Mouse (Mus musculus) lung, embryonic 16.5 days (tissue): ENCODE measurements around the gene Hsf2bp. TPM values are rescaled to one million over a fixed set of nuclear protein-coding genes. Genes with fewer than 3 reads are reported as not detected.

Source experiments
- ATAC-seq: fragments of 200-750 bp; cut with Nextera tagmentation; 2 replicates; pipeline ENCODE4 v1.8.0; 2017; ENCODE audit warnings: low read depth, mild to moderate bottlenecking, moderate library complexity
- H3K27ac ChIP-seq: fragments of 300-500 bp; sonication (generic); 2 replicates; pipeline ENCODE4 v1.5.1; 2014; ENCODE audit warnings: mild to moderate bottlenecking, control low read depth, low read length
- H3K27me3 ChIP-seq: fragments of 300-500 bp; sonication (generic); 2 replicates; pipeline ENCODE4 v1.6.1; 2014; ENCODE audit warnings: low read depth, low read length, mixed read lengths; ENCODE audit not compliant: control insufficient read depth, insufficient read depth
- H3K36me3 ChIP-seq: fragments of 300-500 bp; sonication (generic); 2 replicates; pipeline ENCODE4 v1.6.1; 2014; ENCODE audit warnings: low read length; ENCODE audit not compliant: control insufficient read depth, insufficient read depth
- H3K4me1 ChIP-seq: fragments of 300-500 bp; sonication (generic); replicated peaks from 2 replicates; pipeline ENCODE4 v1.6.1; 2014; ENCODE audit warnings: low read length, mixed read lengths; ENCODE audit not compliant: control insufficient read depth, insufficient read depth
- H3K4me2 ChIP-seq: fragments of 300-500 bp; sonication (generic); 2 replicates; pipeline ENCODE4 v1.6.1; 2014; ENCODE audit warnings: low read depth, low read length, control low read depth
- H3K4me3 ChIP-seq: fragments of 300-500 bp; sonication (generic); 2 replicates; pipeline ENCODE4 v1.5.1; 2014; ENCODE audit warnings: mild to moderate bottlenecking, low read length, control low read depth
- H3K9ac ChIP-seq: fragments of 300-500 bp; sonication (generic); 2 replicates; pipeline ENCODE4 v1.6.1; 2014; ENCODE audit warnings: low read length, control low read depth
- H3K9me3 ChIP-seq: fragments of 300-500 bp; sonication (generic); 2 replicates; pipeline ENCODE4 v1.6.1; 2016; ENCODE audit warnings: low read length; ENCODE audit not compliant: control insufficient read depth
- WGBS: fragments of 180-500 bp; shearing (Covaris S2); extraction: QIAGEN DNeasy Blood & Tissue Kit; methylation state at CpG from one replicate; pipeline ENCODE4 v1.1.7; 2014; 5-methylcytosine and 5-hydroxymethylcytosine counted together
- polyA plus RNA-seq: library from polyadenylated mRNA; unstranded; fragments of >200 nt; fragmentation: Nextera tagmentation; extraction: Ambion mirVana; gene quantifications from 2 replicates; pipeline ENCODE4 v1.2.1, GENCODE M21; 2015

Gene Hsf2bp
- polyA plus RNA-seq, 1 experiment from 2014 or later = 0.57 TPM

DNA sequence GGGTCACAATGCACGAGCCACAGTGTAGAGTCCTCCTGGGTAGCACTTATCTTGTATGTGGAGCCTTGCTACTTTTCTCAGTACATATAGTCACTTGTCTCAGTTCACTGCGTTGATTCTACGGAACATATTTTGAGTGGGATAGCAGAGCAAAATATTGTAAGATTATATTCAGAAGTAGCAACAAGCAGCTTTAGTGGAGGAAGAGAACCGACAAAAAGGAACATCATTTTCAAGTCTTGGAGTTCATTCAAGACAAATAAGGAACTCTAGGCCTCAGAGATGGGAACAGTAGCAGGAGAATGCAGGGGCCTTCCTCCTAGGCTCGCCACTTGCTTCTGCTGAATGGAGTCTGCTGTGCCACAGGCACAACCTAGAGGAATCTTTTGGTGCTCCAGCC, 10.4 kb upstream of the Hsf2bp start:
- WGBS = 82% methylated on average over 5 of the region's 5 CpGs
- Histone ChIP-seq H3K9ac (no peak overlapping the region), H3K36me3 (peaks cover 12% of the 10 kb centered on the region), H3K4me1 (no peaks in the 10 kb centered on the region), H3K27ac (no peak overlapping the region), H3K9me3 (no peaks in the 10 kb centered on the region), H3K4me3 (no peak overlapping the region), H3K27me3 (no peaks in the 10 kb centered on the region), H3K4me2 (no peak overlapping the region)
- no peak for ATAC-seq

DNA sequence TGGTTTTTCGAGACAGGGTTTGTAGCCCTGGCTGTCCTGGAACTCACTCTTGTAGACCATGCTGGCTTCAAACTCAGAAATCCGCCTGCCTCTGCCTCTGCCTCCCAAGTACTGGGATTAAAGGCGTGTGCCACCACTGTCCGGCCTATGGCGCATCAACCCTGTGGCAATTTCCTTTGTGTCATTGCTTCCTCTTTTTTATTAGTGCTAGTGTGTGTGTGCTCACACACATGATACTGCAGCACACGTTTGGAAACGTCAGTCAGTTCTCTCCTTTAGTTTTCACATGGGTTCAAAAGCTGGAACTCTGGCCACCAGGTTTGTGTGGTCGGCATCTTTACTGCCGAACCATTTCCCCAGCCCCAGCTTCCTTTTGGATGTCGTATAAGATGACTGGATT, 4.1 kb upstream of the Hsf2bp start:
- Histone ChIP-seq H3K27me3 (no peaks in the 10 kb centered on the region), H3K4me3 (no peak overlapping the region), H3K9ac (no peak overlapping the region), H3K4me2 (no peak overlapping the region), H3K4me1 (peaks cover 17% of the 10 kb centered on the region), H3K36me3 (no peaks in the 10 kb centered on the region), H3K27ac (no peak overlapping the region), H3K9me3 (no peaks in the 10 kb centered on the region)
- 82% methylated on average over 10 of the region's 10 CpGs for WGBS
- ATAC-seq = no peak

DNA sequence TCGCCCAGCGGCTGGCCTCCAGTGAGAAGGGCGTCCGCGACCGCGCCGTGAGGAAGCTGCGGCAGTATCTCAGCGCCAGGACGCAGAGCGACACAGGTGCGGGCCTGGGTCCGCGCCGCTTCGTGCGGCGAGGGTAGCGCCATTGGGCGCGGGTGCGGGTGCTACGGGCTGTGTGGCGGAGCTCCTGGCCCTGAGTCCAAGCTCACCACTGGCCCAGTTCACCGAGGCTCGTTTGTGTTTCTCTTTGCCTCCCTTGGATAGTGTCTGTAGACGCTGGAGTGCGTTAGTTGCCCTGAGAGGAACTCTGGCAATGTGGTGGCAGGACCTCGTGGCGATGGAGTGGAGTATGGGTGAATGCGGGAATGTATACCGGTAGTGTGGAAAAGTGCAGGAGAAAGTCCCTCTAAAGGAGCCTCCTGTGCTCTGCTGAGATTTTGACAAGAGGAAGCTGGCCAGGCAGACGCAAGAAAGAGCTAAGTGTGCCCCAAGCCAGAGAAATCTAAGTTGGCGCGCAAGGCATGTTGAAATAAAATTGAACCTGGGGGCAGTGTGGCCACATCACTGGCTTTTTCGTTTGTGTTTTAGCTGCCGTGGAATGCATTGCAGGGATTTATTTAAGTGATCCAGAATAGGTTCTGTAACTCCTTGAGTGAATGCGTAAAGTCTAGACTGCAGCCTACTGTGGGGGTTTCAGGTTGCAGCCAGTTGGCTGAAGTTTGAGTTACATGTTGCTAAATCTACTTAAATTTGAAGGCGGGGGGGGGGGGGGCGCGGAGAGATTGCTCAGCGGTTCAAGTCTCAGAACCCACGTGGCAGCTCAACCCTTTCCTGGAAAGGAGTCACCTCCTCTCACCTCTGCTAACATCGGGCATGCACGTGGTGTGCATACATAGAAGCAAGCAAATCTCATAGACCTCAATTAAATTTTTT, 625 bp upstream of the Hsf2bp start:
- Histone ChIP-seq H3K4me3 (peak overlapping the region; percentile 87), H3K9ac (peak overlapping the region; percentile 86), H3K9me3 (no peaks in the 10 kb centered on the region), H3K4me2 (peak overlapping the region; percentile 85), H3K36me3 (no peaks in the 10 kb centered on the region), H3K27ac (peak overlapping the region; percentile 76), H3K27me3 (no peaks in the 10 kb centered on the region), H3K4me1 (peaks cover 17% of the 10 kb centered on the region)
- under 1% methylated on average over 45 of the region's 46 CpGs for WGBS
- peak; percentile 50 for ATAC-seq

DNA sequence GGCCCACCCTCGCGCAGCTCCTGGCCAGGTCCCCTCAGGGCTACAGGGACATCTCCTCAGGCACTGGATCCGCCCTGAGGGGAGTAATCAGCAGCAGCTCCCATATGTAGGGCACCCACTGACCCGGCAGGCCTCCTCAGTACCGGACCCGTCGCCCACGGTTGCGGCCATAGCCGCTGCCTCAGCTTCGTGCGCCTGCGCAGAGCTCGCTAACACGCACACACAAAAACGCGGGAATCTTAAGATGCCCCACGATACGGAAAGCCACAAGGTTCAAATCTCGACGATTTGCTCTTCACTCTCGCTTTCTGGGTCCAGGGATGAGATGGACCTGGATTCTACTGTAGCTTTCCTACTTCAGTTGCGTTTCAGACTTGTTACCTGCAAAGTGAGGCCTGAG, 1.8 kb downstream of the Hsf2bp start:
- Histone ChIP-seq H3K9me3 (no peaks in the 10 kb centered on the region), H3K4me2 (no peak overlapping the region), H3K27me3 (no peaks in the 10 kb centered on the region), H3K4me3 (no peak overlapping the region), H3K9ac (no peak overlapping the region), H3K4me1 (peaks cover 17% of the 10 kb centered on the region), H3K36me3 (no peaks in the 10 kb centered on the region), H3K27ac (no peak overlapping the region)
- no peak for ATAC-seq
- 87% methylated on average over 23 of the region's 23 CpGs for WGBS

DNA sequence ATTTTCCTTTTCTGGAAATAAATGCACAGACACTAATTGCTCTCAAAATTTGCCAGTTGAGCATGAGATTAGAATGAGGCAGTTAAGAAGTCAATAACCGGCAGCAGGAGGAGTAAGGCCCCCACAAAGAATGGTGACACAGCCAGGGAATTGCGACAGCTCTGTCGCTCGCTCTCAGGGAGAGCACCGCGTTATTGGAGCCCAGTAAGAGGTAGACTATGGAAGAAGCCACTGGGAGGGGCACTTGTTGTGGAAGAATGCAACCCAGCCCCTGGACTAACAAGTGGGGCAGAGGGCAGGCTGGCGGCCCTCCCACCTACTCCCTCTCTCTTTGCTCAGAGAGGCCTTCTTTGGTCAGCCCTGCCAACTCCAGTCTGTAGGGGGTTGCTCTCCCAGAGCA, 4.5 kb downstream of the Hsf2bp start:
- H3K4me1 ChIP-seq = peaks cover 4% of the 10 kb centered on the region
- ATAC-seq = no peak
- no peak overlapping the region for H3K4me3 ChIP-seq
- H3K9ac ChIP-seq = no peak overlapping the region
- H3K4me2 ChIP-seq = no peak overlapping the region
- 54% methylated on average over 7 of the region's 7 CpGs for WGBS
- H3K36me3 ChIP-seq = no peaks in the 10 kb centered on the region
- no peaks in the 10 kb centered on the region for H3K27me3 ChIP-seq
- no peaks in the 10 kb centered on the region for H3K9me3 ChIP-seq
- H3K27ac ChIP-seq = no peak overlapping the region

DNA sequence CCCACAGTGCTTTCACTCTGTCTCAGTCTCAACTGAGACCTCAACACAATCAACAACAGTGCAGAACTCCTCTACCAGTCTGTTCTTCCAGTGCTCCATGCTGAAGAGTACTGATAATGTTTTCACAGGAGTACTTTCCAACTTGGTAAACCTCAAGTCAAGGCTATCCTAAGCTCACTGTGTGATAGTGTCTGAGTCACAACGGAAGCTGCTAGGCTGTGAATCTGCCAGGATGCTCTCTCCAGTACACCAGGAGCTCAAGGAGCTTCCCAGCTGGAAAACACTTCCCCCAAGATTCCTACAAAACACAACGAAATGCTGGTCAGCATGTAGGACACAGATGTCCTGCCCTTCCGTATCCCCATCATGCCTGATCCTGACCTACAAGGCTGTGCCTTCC, 7.8 kb downstream of the Hsf2bp start:
- WGBS = 79% methylated on average over 3 of the region's 3 CpGs
- no peak for ATAC-seq
- no peak overlapping the region for H3K4me3 ChIP-seq
- H3K27me3 ChIP-seq = no peaks in the 10 kb centered on the region
- no peaks in the 10 kb centered on the region for H3K9me3 ChIP-seq
- no peak overlapping the region for H3K9ac ChIP-seq
- H3K27ac ChIP-seq = no peak overlapping the region
- no peak overlapping the region for H3K4me2 ChIP-seq
- H3K4me1 ChIP-seq = peaks cover 8% of the 10 kb centered on the region; the same call in 1 of the 2 replicates
- no peaks in the 10 kb centered on the region for H3K36me3 ChIP-seq

DNA sequence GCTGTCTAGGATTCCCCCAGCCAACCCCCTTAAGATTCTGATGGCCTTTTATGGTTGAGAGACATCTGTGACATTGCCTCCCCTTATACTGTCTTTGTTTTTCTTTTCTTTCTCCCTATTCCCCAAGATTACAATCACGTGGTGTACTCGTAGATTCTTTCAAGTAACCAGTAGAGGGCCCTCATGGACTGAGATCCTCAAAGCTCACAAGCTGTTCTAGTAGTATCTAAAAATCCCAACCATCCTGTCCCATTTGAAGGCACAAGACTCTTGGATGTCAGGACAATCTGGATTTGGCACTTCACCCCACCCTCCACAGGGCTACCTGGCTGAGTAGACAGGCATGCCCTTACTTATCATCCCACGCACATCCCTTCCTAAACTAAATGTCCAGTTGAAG, 8.5 kb downstream of the Hsf2bp start:
- H3K4me2 ChIP-seq = no peak overlapping the region
- no peaks in the 10 kb centered on the region for H3K36me3 ChIP-seq
- H3K4me3 ChIP-seq = no peak overlapping the region
- peak; percentile 41; the same call in 1 of the 2 replicates for ATAC-seq
- H3K27me3 ChIP-seq = no peaks in the 10 kb centered on the region
- H3K4me1 ChIP-seq = peaks cover 8% of the 10 kb centered on the region
- H3K27ac ChIP-seq = no peak overlapping the region
- no peaks in the 10 kb centered on the region for H3K9me3 ChIP-seq
- no peak overlapping the region for H3K9ac ChIP-seq
- 31% methylated on average over 3 of the region's 3 CpGs for WGBS

DNA sequence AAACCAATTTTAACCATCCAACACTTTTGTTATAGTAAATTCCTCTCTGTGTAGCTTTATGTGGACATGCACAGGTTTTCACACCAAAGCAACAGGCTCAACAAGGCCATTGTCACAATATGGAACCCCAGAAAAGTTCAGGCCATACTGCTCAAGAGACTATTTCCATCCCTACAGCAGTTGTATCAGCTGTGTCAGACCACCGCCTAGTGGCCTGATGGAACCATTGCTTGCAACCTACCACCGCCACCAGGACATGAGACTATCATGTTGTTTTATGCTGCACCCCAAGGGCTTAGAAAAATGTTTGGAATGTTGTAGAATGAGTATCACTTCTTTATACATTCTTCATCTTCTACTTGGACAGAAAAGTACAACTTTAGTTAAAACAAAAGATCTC, 10.8 kb downstream of the Hsf2bp start:
- Histone ChIP-seq H3K27me3 (no peaks in the 10 kb centered on the region), H3K9me3 (no peaks in the 10 kb centered on the region), H3K4me3 (no peak overlapping the region), H3K9ac (no peak overlapping the region), H3K4me2 (no peak overlapping the region), H3K27ac (no peak overlapping the region), H3K4me1 (peaks cover 10% of the 10 kb centered on the region), H3K36me3 (no peaks in the 10 kb centered on the region)
- ATAC-seq = peak; percentile 79
- WGBS = 5% methylated on average over 2 of the region's 2 CpGs

DNA sequence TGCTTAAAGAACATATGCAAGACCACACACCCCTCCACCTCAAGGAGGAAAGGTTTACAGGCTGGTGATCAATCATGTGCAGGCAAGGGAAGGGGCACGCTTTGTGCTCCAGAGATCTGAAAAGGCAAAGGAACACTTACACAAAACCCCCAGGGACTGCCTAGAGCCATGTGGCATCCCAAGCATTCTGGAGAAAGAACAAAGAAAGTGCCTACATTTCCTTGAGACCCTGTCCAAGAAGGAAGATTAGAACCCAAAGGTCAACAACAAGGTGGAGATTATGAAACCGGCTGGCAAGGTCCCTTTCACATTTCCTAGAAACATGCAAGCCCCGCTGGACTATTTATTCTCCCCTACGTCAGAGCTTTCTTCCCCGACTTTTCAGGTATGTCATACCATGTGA, 11.5 kb downstream of the Hsf2bp start:
- peak; percentile 44 for ATAC-seq
- Histone ChIP-seq H3K36me3 (no peaks in the 10 kb centered on the region), H3K4me3 (no peak overlapping the region), H3K27ac (peak overlapping the region; percentile 65), H3K9me3 (no peaks in the 10 kb centered on the region), H3K4me1 (peaks cover 10% of the 10 kb centered on the region), H3K27me3 (no peaks in the 10 kb centered on the region), H3K4me2 (no peak overlapping the region), H3K9ac (no peak overlapping the region)
- WGBS = 39% methylated on average over 5 of the region's 5 CpGs
